Mouse (Mus musculus) MEL (cell line): ENCODE measurements around the gene Cyb5r1. TPM values are rescaled to one million over a fixed set of nuclear protein-coding genes. Genes with fewer than 3 reads are reported as not detected.

Source experiments
- DNase-seq: peaks from one replicate; pipeline ENCODE4 v3.0.0; 2011; ENCODE audit warnings: low read depth, low spot score
- H3K27ac ChIP-seq: 2 replicates; pipeline ENCODE4 v1.5.1; 2012; ENCODE audit warnings: low read depth, mild to moderate bottlenecking, control low read depth, low read length, moderate library complexity; ENCODE audit not compliant: control insufficient read depth
- H3K27me3 ChIP-seq, 2 experiments: fragments of 150-350 bp in 1 of 2; sonication (generic) in 1 of 2; 2 replicates each; pipeline ENCODE4 v1.6.1; 2012; ENCODE audit warnings: low read length in 2 of 2, mild to moderate bottlenecking in 2 of 2, improper control_type of control experiment in 1 of 2, moderate library complexity in 1 of 2; ENCODE audit not compliant: insufficient read depth in 2 of 2, control insufficient read depth in 1 of 2
- H3K36me3 ChIP-seq, 2 experiments: 2 replicates each; pipeline ENCODE4 v1.6.1; 2012 to 2014; ENCODE audit warnings: low read length in 2 of 2, improper control_type of control experiment in 1 of 2, inconsistent platforms in 1 of 2, mild to moderate bottlenecking in 1 of 2; ENCODE audit not compliant: insufficient read depth in 2 of 2, control insufficient read depth in 1 of 2
- H3K4me1 ChIP-seq, 2 experiments: fragments of 150-350 bp in 1 of 2; sonication (generic) in 1 of 2; 2 replicates each; pipeline ENCODE4 v1.6.1; 2012; ENCODE audit warnings: low read length in 2 of 2, improper control_type of control experiment in 1 of 2, mild to moderate bottlenecking in 1 of 2; ENCODE audit not compliant: insufficient read depth in 2 of 2, control insufficient read depth in 1 of 2
- H3K4me3 ChIP-seq, 2 experiments: fragments of 150-350 bp in 1 of 2; sonication (generic) in 1 of 2; 2 replicates each; pipeline ENCODE4 v1.5.1; 2012; ENCODE audit warnings: low read depth in 2 of 2, low read length in 2 of 2, mild to moderate bottlenecking in 2 of 2, moderate library complexity in 2 of 2, control low read depth in 1 of 2, improper control_type of control experiment in 1 of 2; ENCODE audit not compliant: control insufficient read depth in 1 of 2, insufficient read depth in 1 of 2
- H3K79me2 ChIP-seq: 2 replicates; pipeline ENCODE4 v1.6.1; 2012; ENCODE audit warnings: mild to moderate bottlenecking, low read length, moderate library complexity; ENCODE audit not compliant: control insufficient read depth, poor library complexity, insufficient read depth
- H3K9ac ChIP-seq: 2 replicates; pipeline ENCODE4 v1.6.1; 2012; ENCODE audit warnings: low read depth, mild to moderate bottlenecking, control low read depth, low read length, moderate library complexity; ENCODE audit not compliant: control insufficient read depth, poor library complexity, severe bottlenecking
- H3K9me3 ChIP-seq: fragments of 150-350 bp; sonication (generic); replicated peaks from 2 replicates; pipeline ENCODE4 v1.6.1; 2012; ENCODE audit warnings: mild to moderate bottlenecking, low read length, improper control_type of control experiment, moderate library complexity; ENCODE audit not compliant: insufficient read depth
- BHLHE40 ChIP-seq: IDR thresholded peaks from 2 replicates; pipeline ENCODE4 v1.6.1; 2012; ENCODE audit warnings: low read depth, mild to moderate bottlenecking, inconsistent platforms, low read length, improper control_type of control experiment, borderline replicate concordance
- CHD1 ChIP-seq: IDR thresholded peaks from 2 replicates; pipeline ENCODE4 v1.6.1; 2012; ENCODE audit warnings: low read depth, mild to moderate bottlenecking, inconsistent platforms, low read length, improper control_type of control experiment
- CTCF ChIP-seq, 3 experiments: IDR thresholded peaks in 2 of 3; conservative IDR thresholded peaks in 1 of 3; 2 replicates each; pipeline ENCODE4 v1.5.1; 2011 to 2012; ENCODE audit warnings: low read length in 3 of 3, low read depth in 2 of 3, mild to moderate bottlenecking in 2 of 3, improper control_type of control experiment in 1 of 3, inconsistent platforms in 1 of 3, mixed read lengths in 1 of 3, moderate library complexity in 1 of 3; ENCODE audit not compliant: control insufficient read depth in 1 of 3, insufficient read depth in 1 of 3, poor library complexity in 1 of 3, severe bottlenecking in 1 of 3
- EP300 ChIP-seq, 2 experiments: IDR thresholded peaks; 2 replicates each; pipeline ENCODE4 v1.6.1; 2011; ENCODE audit warnings: improper control_type of control experiment in 2 of 2, low read length in 2 of 2, low read depth in 1 of 2, mild to moderate bottlenecking in 1 of 2
- GABPA ChIP-seq: IDR thresholded peaks from 2 replicates; pipeline ENCODE4 v1.6.1; 2012; ENCODE audit warnings: low read depth, mild to moderate bottlenecking, inconsistent platforms, low read length, improper control_type of control experiment, moderate library complexity
- HCFC1 ChIP-seq: IDR thresholded peaks from 2 replicates; pipeline ENCODE4 v1.6.1; 2012; ENCODE audit warnings: low read depth, mild to moderate bottlenecking, inconsistent platforms, low read length, improper control_type of control experiment, moderate library complexity
- JUND ChIP-seq: IDR thresholded peaks from 2 replicates; pipeline ENCODE4 v1.6.1; 2011; ENCODE audit warnings: low read depth, mild to moderate bottlenecking, improper control_type of control experiment, low read length
- MAFK ChIP-seq: IDR thresholded peaks from 2 replicates; pipeline ENCODE4 v1.6.1; 2011; ENCODE audit warnings: low read depth, mild to moderate bottlenecking, low read length, improper control_type of control experiment, borderline replicate concordance
- MAX ChIP-seq: IDR thresholded peaks from 2 replicates; pipeline ENCODE4 v1.6.1; 2011; ENCODE audit warnings: low read length, improper control_type of control experiment
- MAZ ChIP-seq: IDR thresholded peaks from 2 replicates; pipeline ENCODE4 v1.6.1; 2012; ENCODE audit warnings: low read depth, mild to moderate bottlenecking, inconsistent platforms, low read length, improper control_type of control experiment
- MEF2A ChIP-seq: IDR thresholded peaks from 2 replicates; pipeline ENCODE4 v1.6.1; 2014; ENCODE audit warnings: low read depth, mild to moderate bottlenecking, inconsistent platforms, low read length, improper control_type of control experiment; ENCODE audit not compliant: poor library complexity, insufficient replicate concordance, severe bottlenecking; ENCODE audit errors: extremely low read depth
- MYC ChIP-seq: IDR thresholded peaks from 2 replicates; pipeline ENCODE4 v1.6.1; 2011; ENCODE audit warnings: low read depth, mild to moderate bottlenecking, low read length, improper control_type of control experiment, moderate library complexity
- NRF1 ChIP-seq: IDR thresholded peaks from 2 replicates; pipeline ENCODE4 v1.6.1; 2014; ENCODE audit warnings: low read depth, mild to moderate bottlenecking, inconsistent platforms, low read length, improper control_type of control experiment, moderate library complexity; ENCODE audit not compliant: poor library complexity, insufficient read depth, severe bottlenecking
- POLR2A ChIP-seq, 2 experiments: IDR thresholded peaks; 2 replicates each; pipeline ENCODE4 v1.6.1; 2011 to 2012; ENCODE audit warnings: low read length in 2 of 2, mild to moderate bottlenecking in 2 of 2, control low read depth in 1 of 2, improper control_type of control experiment in 1 of 2, low read depth in 1 of 2, moderate library complexity in 1 of 2; ENCODE audit not compliant: control insufficient read depth in 1 of 2, insufficient read depth in 1 of 2, poor library complexity in 1 of 2
- POLR2AphosphoS2 ChIP-seq: IDR thresholded peaks from 2 replicates; pipeline ENCODE4 v1.6.1; 2011; ENCODE audit warnings: low read length, improper control_type of control experiment
- RAD21 ChIP-seq: IDR thresholded peaks from 2 replicates; pipeline ENCODE4 v1.6.1; 2011; ENCODE audit warnings: mild to moderate bottlenecking, low read depth, low read length, improper control_type of control experiment
- RCOR1 ChIP-seq: IDR thresholded peaks from 2 replicates; pipeline ENCODE4 v1.6.1; 2012; ENCODE audit warnings: low read depth, mild to moderate bottlenecking, inconsistent platforms, low read length, improper control_type of control experiment
- TAL1 ChIP-seq: IDR thresholded peaks from 2 replicates; pipeline ENCODE4 v1.6.1; 2012; ENCODE audit warnings: mild to moderate bottlenecking, inconsistent platforms, low read length, moderate library complexity, mixed read lengths
- TBP ChIP-seq: IDR thresholded peaks from 2 replicates; pipeline ENCODE4 v1.8.0; 2011; ENCODE audit warnings: low read depth, low read length, improper control_type of control experiment
- TCF12 ChIP-seq: IDR thresholded peaks from 2 replicates; pipeline ENCODE4 v1.6.1; 2014; ENCODE audit warnings: low read depth, mild to moderate bottlenecking, inconsistent platforms, low read length, improper control_type of control experiment, moderate library complexity
- UBTF ChIP-seq: IDR thresholded peaks from 2 replicates; pipeline ENCODE4 v1.6.1; 2012; ENCODE audit warnings: low read depth, mild to moderate bottlenecking, inconsistent platforms, low read length, improper control_type of control experiment, moderate library complexity, borderline replicate concordance; ENCODE audit not compliant: insufficient read depth
- USF2 ChIP-seq, 2 experiments: IDR thresholded peaks; 2 replicates each; pipeline ENCODE4 v1.6.1; 2011 to 2012; ENCODE audit warnings: improper control_type of control experiment in 2 of 2, low read length in 2 of 2, borderline replicate concordance in 1 of 2, inconsistent platforms in 1 of 2, low read depth in 1 of 2, mild to moderate bottlenecking in 1 of 2; ENCODE audit not compliant: insufficient read depth in 1 of 2
- ZC3H11A ChIP-seq: IDR thresholded peaks from 2 replicates; pipeline ENCODE4 v1.6.1; 2012; ENCODE audit warnings: low read depth, mild to moderate bottlenecking, inconsistent platforms, low read length, improper control_type of control experiment
- ZNF384 ChIP-seq: IDR thresholded peaks from 2 replicates; pipeline ENCODE4 v1.6.1; 2012; ENCODE audit warnings: low read depth, mild to moderate bottlenecking, inconsistent platforms, low read length, improper control_type of control experiment
- polyA plus RNA-seq, 2 experiments: library from polyadenylated mRNA; stranded (reverse) in 1 of 2; unstranded in 1 of 2; fragments of >175 nt in 1 of 2; fragments of >200 nt in 1 of 2; gene quantifications; 2 replicates each; pipeline versions ENCODE4 v1.2.1 to v1.2.4; 2012; ENCODE audit warnings: low replicate concordance in 2 of 2, low read depth in 1 of 2; ENCODE audit not compliant: insufficient read length in 2 of 2, insufficient read depth in 1 of 2, missing spikeins in 1 of 2
- total RNA-seq: library from RNA; depleted of rRNA; stranded (reverse); fragments of 300-350 nt; gene quantifications from 2 replicates; pipeline ENCODE4 v1.2.3, GENCODE M21; 2012

Cyb5r1 gene
- total and polyA plus RNA-seq, 3 experiments: 18.8 to 94.8 TPM; not detected in 1

- TF ChIP-seq CTCF (IDR thresholded peaks at IDR 0.05 in 2 of 3, conservative IDR thresholded peaks at IDR 0.05 in 1 of 3; ENCODE audit: control insufficient read depth in 1 of 3, insufficient read depth in 1 of 3, low read depth in 2 of 3, low read length in 3 of 3, poor library complexity in 1 of 3, severe bottlenecking in 1 of 3): no peak
- no peak for TF ChIP-seq USF2 (IDR thresholded peaks at IDR 0.05; ENCODE audit: borderline replicate concordance in 1 of 2, insufficient read depth in 1 of 2, low read depth in 1 of 2, low read length in 2 of 2)
- peak; percentile 69 for TF ChIP-seq TCF12
- no peak for TF ChIP-seq MAFK
- TF ChIP-seq TBP: peak; percentile 78
- TF ChIP-seq TAL1: no peak
These were observed 43.5 kb upstream of the Cyb5r1 start, which contains the start of gene Tmem183a (continued) for GRCm38 (mm10) chr1:134361857-134362212.

GRCm38 (mm10) chr1:134363194-134363593, 42.2 kb upstream of the Cyb5r1 start:
- peaks cover 5 to 9% of the 10 kb centered on the region in 2 experiments; a peak in 2 of 4 replicates for H3K36me3 ChIP-seq
- H3K27me3 ChIP-seq: no peaks in the 10 kb centered on the region
- TF ChIP-seq TBP (no peak), ZNF384 (peak; percentile 92), EP300 (IDR thresholded peaks at IDR 0.05; ENCODE audit: low read depth in 1 of 2, low read length in 2 of 2) (no peak; a peak in 1 of 4 replicates)
- peak; percentile 24 for DNase-seq
- no peak overlapping the region for H3K4me3 ChIP-seq
- no peak overlapping the region for H3K27ac ChIP-seq
- no peak overlapping the region; the same call in 1 of the 2 replicates for H3K9ac ChIP-seq
- no peaks in the 10 kb centered on the region for H3K9me3 ChIP-seq
- peaks cover 5 to 6% of the 10 kb centered on the region in 2 experiments for H3K4me1 ChIP-seq
- peaks cover 12% of the 10 kb centered on the region for H3K79me2 ChIP-seq

GRCm38 (mm10) chr1:134365491-134365890, 39.9 kb upstream of the Cyb5r1 start:
- Histone ChIP-seq H3K79me2 (peaks cover 9% of the 10 kb centered on the region), H3K4me3 (no peak overlapping the region), H3K9ac (no peak overlapping the region), H3K27me3 (no peaks in the 10 kb centered on the region; a peak in 1 of 4 replicates), H3K9me3 (no peaks in the 10 kb centered on the region), H3K4me1 (peaks cover 5 to 6% of the 10 kb centered on the region in 2 experiments), H3K36me3 (peaks cover 0 to 5% of the 10 kb centered on the region in 2 experiments; a peak in 2 of 4 replicates), H3K27ac (no peak overlapping the region)
- TF ChIP-seq CTCF (IDR thresholded peaks at IDR 0.05 in 2 of 3, conservative IDR thresholded peaks at IDR 0.05 in 1 of 3; ENCODE audit: control insufficient read depth in 1 of 3, insufficient read depth in 1 of 3, low read depth in 2 of 3, low read length in 3 of 3, poor library complexity in 1 of 3, severe bottlenecking in 1 of 3) (no peak), USF2 (IDR thresholded peaks at IDR 0.05; ENCODE audit: borderline replicate concordance in 1 of 2, insufficient read depth in 1 of 2, low read depth in 1 of 2, low read length in 2 of 2) (no peak), HCFC1 (no peak), CHD1 (no peak), GABPA (no peak), MAZ (no peak), POLR2AphosphoS2 (no peak), ZC3H11A (no peak), MYC (no peak), EP300 (IDR thresholded peaks at IDR 0.05; ENCODE audit: low read depth in 1 of 2, low read length in 2 of 2) (no peak), UBTF (no peak), POLR2A (IDR thresholded peaks at IDR 0.05; ENCODE audit: control insufficient read depth in 1 of 2, insufficient read depth in 1 of 2, low read depth in 1 of 2, low read length in 2 of 2, poor library complexity in 1 of 2) (no peak), JUND (no peak), RCOR1 (no peak), MEF2A (no peak), NRF1 (no peak), MAX (no peak), RAD21 (no peak), BHLHE40 (no peak)
- no peak for DNase-seq
